Mouse (Mus musculus): Measurements from ENCODE around the gene Cdk17. TPM values are rescaled to one million over a fixed set of nuclear protein-coding genes. Genes with fewer than 3 reads are reported as not detected.
A peak's percentile ranks its signal among the peaks of the same experiment; 100 is the strongest.

Cdk17 gene
- total RNA-seq, 1 experiment from 2014 or later, result 33.2 TPM

- DNase-seq, result no peak
Observed at GRCm38 (mm10) chr10:93167311-93167710, 6.6 kb downstream of the Cdk17 start.

GRCm38 (mm10) chr10:93168067-93168466, 7.4 kb downstream of the Cdk17 start:
- no peak for DNase-seq

GRCm38 (mm10) chr10:93171182-93171855, 10.6 kb downstream of the Cdk17 start:
- DNase-seq, result no peak

GRCm38 (mm10) chr10:93177471-93177870, 16.8 kb downstream of the Cdk17 start:
- DNase-seq, result no peak

GRCm38 (mm10) chr10:93177874-93178273, 17.2 kb downstream of the Cdk17 start:
- DNase-seq, result no peak

- no peak for DNase-seq
Observed at GRCm38 (mm10) chr10:93178662-93179061, 18.0 kb downstream of the Cdk17 start.

GRCm38 (mm10) chr10:93179669-93180460, 19.2 kb downstream of the Cdk17 start:
- DNase-seq, result no peak

- DNase-seq, result no peak
Observed at GRCm38 (mm10) chr10:93184351-93184976, 23.8 kb downstream of the Cdk17 start.

- peak; percentile 13 for DNase-seq
Observed at GRCm38 (mm10) chr10:93188440-93188999, 27.8 kb downstream of the Cdk17 start.

GRCm38 (mm10) chr10:93190475-93191262, 30.0 kb downstream of the Cdk17 start:
- no peak for DNase-seq

- DNase-seq, result no peak
Observed at GRCm38 (mm10) chr10:93197092-93197491, 36.4 kb downstream of the Cdk17 start.

GRCm38 (mm10) chr10:93198958-93199357, 38.3 kb downstream of the Cdk17 start:
- DNase-seq, result no peak

GRCm38 (mm10) chr10:93201846-93202458, 41.3 kb downstream of the Cdk17 start:
- no peak for DNase-seq

- no peak for DNase-seq
Observed at GRCm38 (mm10) chr10:93205287-93205956, 44.7 kb downstream of the Cdk17 start.

- DNase-seq, result no peak
Observed at GRCm38 (mm10) chr10:93207176-93207575, 46.5 kb downstream of the Cdk17 start.

- no peak for DNase-seq
Observed at GRCm38 (mm10) chr10:93212699-93213098, 52.0 kb downstream of the Cdk17 start.

GRCm38 (mm10) chr10:93213339-93213738, 52.7 kb downstream of the Cdk17 start:
- no peak for DNase-seq

- no peak for DNase-seq
Observed at GRCm38 (mm10) chr10:93214251-93214650, 53.6 kb downstream of the Cdk17 start.

GRCm38 (mm10) chr10:93215051-93215763, 54.5 kb downstream of the Cdk17 start:
- no peak for DNase-seq

GRCm38 (mm10) chr10:93225751-93226150, 65.1 kb downstream of the Cdk17 start:
- DNase-seq, result no peak
